In the genomic region with DNA sequence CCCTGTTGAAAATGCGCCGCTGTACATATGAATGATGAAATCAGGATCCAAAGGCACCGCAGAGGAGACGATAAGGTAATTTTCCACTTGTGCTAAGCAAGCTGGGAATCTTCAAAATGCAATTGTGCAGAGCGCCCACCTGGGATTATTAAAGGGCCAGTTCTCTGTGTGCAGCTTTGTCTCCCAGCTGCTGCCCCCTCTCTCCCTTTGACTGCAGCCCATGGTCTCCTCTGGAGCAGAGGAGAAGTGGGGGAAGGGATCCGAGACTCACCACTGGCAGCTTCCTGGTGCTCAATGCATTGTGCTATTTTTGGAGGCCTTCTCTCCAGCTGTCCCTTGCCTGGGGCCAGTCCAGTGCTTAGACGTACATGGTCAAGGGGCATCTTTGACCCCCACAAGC, we compare ENCODE assay signal across 10 mouse cellular contexts.
A peak's percentile ranks its signal among the peaks of the same experiment; 100 is the strongest.
DNase-seq lines count a peak whose midpoint lies in the region; ATAC-seq and TF ChIP-seq lines count a peak whose summit lies in the region.
"Had no signal": no experiment of that assay in that cellular context is flagged by ENCODE, and none has a peak within 500 bp of the region (broad histone marks: within the 10 kb centered on the region; RNA-seq: fewer than 3 reads in every experiment).

No protein-coding gene starts in this region.

- DNase-seq in layer of hippocampus, adult 2 months (ENCODE audit: low spot score in 2 of 2) = no peak
- DNase-seq in layer of hippocampus, adult 18-20 months (ENCODE audit: low spot score in 2 of 2) = no peak
- DNase-seq in forebrain, embryonic 11.5 days (ENCODE audit: low spot score) = peak; percentile 45
- no peak for DNase-seq in thymus, adult 2 months
- no peak for DNase-seq in urinary bladder, postnatal 25 days (ENCODE audit: low spot score)
- no peak for DNase-seq in testis, postnatal 14 days (ENCODE audit: low spot score)
- DNase-seq: gastrocnemius, postnatal 25 days had no signal

- H3K4me1 ChIP-seq in forebrain, embryonic 11.5 days (replicated peaks; ENCODE audit: control insufficient read depth, insufficient read depth, low read length) = peaks cover 6% of the 10 kb centered on the region
- H3K4me1 ChIP-seq in hindbrain, embryonic 12.5 days = peaks cover 22% of the 10 kb centered on the region
- peaks cover 9% of the 10 kb centered on the region for H3K4me1 ChIP-seq in neural tube, embryonic 12.5 days
- H3K4me1 ChIP-seq in thymus, adult 2 months (replicated peaks; ENCODE audit: control insufficient read depth, insufficient read depth, low read length) = no peaks in the 10 kb centered on the region
- H3K4me1 ChIP-seq: liver, embryonic 15.5 days had no signal

- 51% methylated on average over 7 of the region's 7 CpGs for WGBS in forebrain, embryonic 11.5 days
- 38% methylated on average over 7 of the region's 7 CpGs for WGBS in hindbrain, embryonic 12.5 days
- WGBS in neural tube, embryonic 12.5 days = 44% methylated on average over 7 of the region's 7 CpGs
- 91% methylated on average over 7 of the region's 7 CpGs for WGBS in thymus, adult 2 months

- no peak for ATAC-seq in forebrain, embryonic 11.5 days (replicated peaks; ENCODE audit: low FRiP score)
- ATAC-seq in hindbrain, embryonic 12.5 days (ENCODE audit: low FRiP score) = peak; percentile 64
- 0 out of 2 replicates have a peak, but pooled peaks have one; percentile 48 for ATAC-seq in neural tube, embryonic 12.5 days (ENCODE audit: low FRiP score, low read depth)

- H3K36me3 ChIP-seq in forebrain, embryonic 11.5 days (ENCODE audit: control insufficient read depth, insufficient read depth, low read length) = no peaks in the 10 kb centered on the region
- H3K36me3 ChIP-seq in hindbrain, embryonic 12.5 days = no peaks in the 10 kb centered on the region
- H3K36me3 ChIP-seq in neural tube, embryonic 12.5 days = no peaks in the 10 kb centered on the region
- no peaks in the 10 kb centered on the region for H3K36me3 ChIP-seq in thymus, adult 2 months (ENCODE audit: control insufficient read depth, insufficient read depth, low read length)
- H3K36me3 ChIP-seq: liver, embryonic 15.5 days had no signal

- H3K27ac ChIP-seq in layer of hippocampus, adult 2 months = peak overlapping the region; percentile 57
- H3K27ac ChIP-seq in forebrain, embryonic 11.5 days (ENCODE audit: low read depth, low read length) = no peak overlapping the region
- peak overlapping the region; percentile 77 for H3K27ac ChIP-seq in hindbrain, embryonic 12.5 days
- H3K27ac ChIP-seq in neural tube, embryonic 12.5 days = no peak overlapping the region
- H3K27ac ChIP-seq in thymus, adult 2 months (ENCODE audit: control insufficient read depth, insufficient read depth, low read length) = no peak overlapping the region
- H3K27ac ChIP-seq: liver, embryonic 15.5 days had no signal

- no peak for TF ChIP-seq POLR2A in thymus, adult 2 months (IDR thresholded peaks at IDR 0.05; ENCODE audit: control insufficient read depth, extremely low read depth, insufficient read depth, low read length, poor library complexity)

- no peak for TF ChIP-seq CTCF in layer of hippocampus, adult 2 months (conservative IDR thresholded peaks at IDR 0.05)
- TF ChIP-seq CTCF in thymus, adult 2 months (IDR thresholded peaks at IDR 0.05; ENCODE audit: borderline replicate concordance, control insufficient read depth, extremely low read depth, insufficient read depth, low read length, poor library complexity) = no peak

- no peak overlapping the region for H3K4me2 ChIP-seq in forebrain, embryonic 11.5 days (ENCODE audit: low read depth, low read length, severe bottlenecking)
- H3K4me2 ChIP-seq in hindbrain, embryonic 12.5 days (replicated peaks) = no peak overlapping the region
- no peak overlapping the region for H3K4me2 ChIP-seq in neural tube, embryonic 12.5 days (replicated peaks)
- H3K4me2 ChIP-seq: liver, embryonic 15.5 days had no signal

- H3K9ac ChIP-seq in forebrain, embryonic 11.5 days (ENCODE audit: low read length) = peak overlapping the region; percentile 35; the same call in 1 of the 2 replicates
- no peak overlapping the region for H3K9ac ChIP-seq in hindbrain, embryonic 12.5 days
- H3K9ac ChIP-seq in neural tube, embryonic 12.5 days = no peak overlapping the region
- H3K9ac ChIP-seq: liver, embryonic 15.5 days had no signal

- H3K9me3 ChIP-seq in forebrain, embryonic 11.5 days (ENCODE audit: control insufficient read depth, low read length) = no peaks in the 10 kb centered on the region
- no peaks in the 10 kb centered on the region for H3K9me3 ChIP-seq in hindbrain, embryonic 12.5 days (replicated peaks)
- H3K9me3 ChIP-seq in neural tube, embryonic 12.5 days = no peaks in the 10 kb centered on the region
- H3K9me3 ChIP-seq: liver, embryonic 15.5 days had no signal

- no peak overlapping the region for H3K4me3 ChIP-seq in layer of hippocampus, adult 2 months
- no peak overlapping the region for H3K4me3 ChIP-seq in forebrain, embryonic 11.5 days (ENCODE audit: low read depth, low read length)
- no peak overlapping the region for H3K4me3 ChIP-seq in hindbrain, embryonic 12.5 days
- H3K4me3 ChIP-seq in neural tube, embryonic 12.5 days = no peak overlapping the region
- no peak overlapping the region for H3K4me3 ChIP-seq in thymus, adult 2 months (ENCODE audit: control insufficient read depth, insufficient read depth, low read length)
- H3K4me3 ChIP-seq: liver, embryonic 15.5 days had no signal

- H3K27me3 ChIP-seq in forebrain, embryonic 11.5 days (ENCODE audit: control insufficient read depth, insufficient read depth, low read length) = no peaks in the 10 kb centered on the region
- no peaks in the 10 kb centered on the region for H3K27me3 ChIP-seq in hindbrain, embryonic 12.5 days
- 0 out of 2 replicates have a peak, but pooled peaks cover 2% of the 10 kb centered on the region for H3K27me3 ChIP-seq in neural tube, embryonic 12.5 days (replicated peaks)
- H3K27me3 ChIP-seq in thymus, adult 2 months (ENCODE audit: control insufficient read depth, insufficient read depth, low read length) = no peaks in the 10 kb centered on the region
- H3K27me3 ChIP-seq: liver, embryonic 15.5 days had no signal

Comparison
In these comparisons a context has a peak if more than half of its experiments do, and no peak if none do; other contexts are left out.
1. H3K27ac ChIP-seq: peak in layer of hippocampus, adult 2 months (single experiment) and hindbrain, embryonic 12.5 days (single experiment); none in forebrain, embryonic 11.5 days (single experiment), neural tube, embryonic 12.5 days (single experiment) and thymus, adult 2 months (single experiment).